Mouse (Mus musculus) midbrain, embryonic 10.5 days (tissue): ENCODE measurements around the gene Pigs. TPM values are rescaled to one million over a fixed set of nuclear protein-coding genes. Genes with fewer than 3 reads are reported as not detected.

Source experiments
- DNase-seq: peaks from one replicate; pipeline ENCODE4 v3.0.0-alpha.2; 2017; ENCODE audit warnings: low spot score
- H3K27ac ChIP-seq: fragments of 300-500 bp; sonication (generic); replicated peaks from 2 replicates; pipeline ENCODE4 v1.5.1; 2016; ENCODE audit warnings: mild to moderate bottlenecking
- H3K27me3 ChIP-seq: fragments of 300-500 bp; sonication (generic); 2 replicates; pipeline ENCODE4 v1.6.1; 2016; ENCODE audit warnings: low read depth, mild to moderate bottlenecking; ENCODE audit not compliant: poor library complexity, severe bottlenecking
- H3K36me3 ChIP-seq: fragments of 300-500 bp; sonication (generic); 2 replicates; pipeline ENCODE4 v1.6.1; 2016; ENCODE audit warnings: mild to moderate bottlenecking, moderate library complexity
- H3K4me1 ChIP-seq: fragments of 300-500 bp; sonication (generic); 2 replicates; pipeline ENCODE4 v1.6.1; 2016
- H3K4me3 ChIP-seq: fragments of 300-500 bp; sonication (generic); 2 replicates; pipeline ENCODE4 v1.5.1; 2016; ENCODE audit warnings: mild to moderate bottlenecking, moderate library complexity
- H3K9me3 ChIP-seq: fragments of 300-500 bp; sonication (generic); replicated peaks from 2 replicates; pipeline ENCODE4 v1.6.1; 2016; ENCODE audit warnings: mild to moderate bottlenecking
- WGBS: fragments of 180-500 bp; shearing (Covaris S2); methylation state at CpG from one replicate; pipeline ENCODE4 v1.1.7; 2016; 5-methylcytosine and 5-hydroxymethylcytosine counted together
- polyA plus RNA-seq: library from polyadenylated mRNA; unstranded; fragments of >200 nt; fragmentation: Nextera tagmentation; extraction: Ambion mirVana; gene quantifications from 2 replicates; pipeline ENCODE4 v1.2.1, GENCODE M21; 2016

The Pigs gene
- polyA plus RNA-seq, 1 experiment from 2014 or later = 74.0 TPM

DNA sequence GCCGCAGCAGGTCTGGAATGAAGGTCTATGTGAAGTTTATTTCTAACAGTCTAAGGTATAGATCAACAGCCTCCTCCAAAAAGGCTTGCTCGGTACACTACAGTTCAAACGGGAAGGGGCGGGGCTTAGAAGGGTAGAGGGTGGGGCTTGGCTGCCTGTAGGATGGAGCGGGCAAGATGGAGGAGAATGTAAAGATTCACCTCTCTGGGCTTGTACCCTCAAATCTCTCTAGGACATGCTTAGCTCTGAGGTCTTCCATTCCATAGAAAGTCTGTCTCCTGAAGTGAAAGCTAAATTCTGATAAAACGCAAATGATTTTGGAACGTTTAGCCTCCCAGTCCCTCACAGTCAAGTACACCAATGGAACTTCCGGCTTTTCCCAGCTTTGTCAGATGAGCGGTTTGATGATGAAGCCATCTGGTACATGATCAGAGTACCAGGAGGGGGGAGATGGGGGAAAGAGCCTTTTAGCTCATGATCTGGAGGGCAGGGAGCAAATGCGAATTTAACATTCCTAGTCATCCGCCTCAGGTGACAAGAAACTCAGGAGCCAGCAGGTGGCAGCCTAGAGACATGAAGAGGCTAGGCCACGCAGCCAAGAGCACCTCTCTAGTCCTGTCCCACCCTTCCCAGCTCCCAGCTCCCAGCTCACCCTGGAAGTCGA, 32.0 kb downstream of the Pigs start:
- Histone ChIP-seq H3K27me3 (peaks cover 16% of the 10 kb centered on the region), H3K4me3 (peak overlapping the region; percentile 47), H3K4me1 (peaks cover 25% of the 10 kb centered on the region), H3K36me3 (no peaks in the 10 kb centered on the region), H3K9me3 (no peaks in the 10 kb centered on the region), H3K27ac (no peak overlapping the region)
- DNase-seq = peak; percentile 73
- WGBS = 13% methylated on average over 13 of the region's 13 CpGs

- Histone ChIP-seq H3K9me3 (no peaks in the 10 kb centered on the region), H3K4me3 (peak overlapping the region; percentile 47), H3K27me3 (peaks cover 16% of the 10 kb centered on the region), H3K4me1 (peaks cover 25% of the 10 kb centered on the region), H3K36me3 (no peaks in the 10 kb centered on the region), H3K27ac (no peak overlapping the region)
- no peak for DNase-seq
- WGBS = 52% methylated on average over 2 of the region's 2 CpGs
These were observed 32.5 kb downstream of the Pigs start for GRCm38 (mm10) chr11:78360789-78361131.

- Histone ChIP-seq H3K9me3 (no peaks in the 10 kb centered on the region), H3K27me3 (peaks cover 13% of the 10 kb centered on the region), H3K4me1 (peaks cover 23% of the 10 kb centered on the region), H3K27ac (no peak overlapping the region), H3K4me3 (no peak overlapping the region), H3K36me3 (no peaks in the 10 kb centered on the region)
- no peak for DNase-seq
- WGBS = 85% methylated on average over 13 of the region's 13 CpGs
These were observed 35.2 kb downstream of the Pigs start for GRCm38 (mm10) chr11:78363309-78364007.

- peaks cover 7% of the 10 kb centered on the region for H3K27me3 ChIP-seq
- no peak for DNase-seq
- no peak overlapping the region for H3K27ac ChIP-seq
- H3K4me3 ChIP-seq = no peak overlapping the region
- no peaks in the 10 kb centered on the region for H3K36me3 ChIP-seq
- H3K4me1 ChIP-seq = peaks cover 19% of the 10 kb centered on the region
- 58% methylated on average over 8 of the region's 8 CpGs for WGBS
- no peaks in the 10 kb centered on the region for H3K9me3 ChIP-seq
These were observed 35.9 kb downstream of the Pigs start for GRCm38 (mm10) chr11:78364103-78364502.

GRCm38 (mm10) chr11:78367456-78368225, 39.4 kb downstream of the Pigs start:
- Histone ChIP-seq H3K9me3 (no peaks in the 10 kb centered on the region), H3K4me3 (no peak overlapping the region), H3K27me3 (no peaks in the 10 kb centered on the region), H3K27ac (no peak overlapping the region), H3K4me1 (peaks cover 17% of the 10 kb centered on the region; the same call in 1 of the 2 replicates), H3K36me3 (no peaks in the 10 kb centered on the region)
- 92% methylated on average over 15 of the region's 15 CpGs for WGBS
- DNase-seq = no peak

DNA sequence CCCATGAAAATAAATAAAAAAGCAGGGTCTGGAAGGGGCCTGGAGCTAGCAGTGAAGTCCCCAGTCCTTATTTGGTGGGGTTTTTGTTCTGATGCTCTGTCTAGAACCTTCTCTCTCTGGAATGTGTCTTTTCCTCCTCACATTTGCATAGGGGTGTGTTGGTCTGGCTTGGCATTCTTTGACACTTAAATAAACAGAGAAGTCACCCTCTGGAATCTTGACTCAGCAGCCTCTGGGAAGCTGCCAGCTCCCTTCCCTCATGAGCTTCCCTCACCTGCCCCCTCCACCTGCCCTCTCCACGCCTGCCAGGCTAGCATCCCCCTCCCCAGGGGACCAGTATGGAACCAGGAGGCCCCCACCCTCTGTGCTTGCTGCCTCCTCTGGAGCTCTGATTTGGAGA, 42.2 kb downstream of the Pigs start:
- Histone ChIP-seq H3K36me3 (no peaks in the 10 kb centered on the region), H3K4me1 (peaks cover 22% of the 10 kb centered on the region; the same call in 1 of the 2 replicates), H3K27me3 (no peaks in the 10 kb centered on the region), H3K4me3 (no peak overlapping the region), H3K9me3 (no peaks in the 10 kb centered on the region), H3K27ac (no peak overlapping the region)
- WGBS = 52% methylated on average over 1 of the region's 1 CpGs
- no peak for DNase-seq

GRCm38 (mm10) chr11:78371711-78372110, 43.5 kb downstream of the Pigs start:
- H3K36me3 ChIP-seq = no peaks in the 10 kb centered on the region
- peaks cover 22% of the 10 kb centered on the region; the same call in 1 of the 2 replicates for H3K4me1 ChIP-seq
- no peak for DNase-seq
- H3K27me3 ChIP-seq = no peaks in the 10 kb centered on the region
- no peak overlapping the region for H3K4me3 ChIP-seq
- 89% methylated on average over 11 of the region's 11 CpGs for WGBS
- no peaks in the 10 kb centered on the region for H3K9me3 ChIP-seq
- H3K27ac ChIP-seq = no peak overlapping the region

DNA sequence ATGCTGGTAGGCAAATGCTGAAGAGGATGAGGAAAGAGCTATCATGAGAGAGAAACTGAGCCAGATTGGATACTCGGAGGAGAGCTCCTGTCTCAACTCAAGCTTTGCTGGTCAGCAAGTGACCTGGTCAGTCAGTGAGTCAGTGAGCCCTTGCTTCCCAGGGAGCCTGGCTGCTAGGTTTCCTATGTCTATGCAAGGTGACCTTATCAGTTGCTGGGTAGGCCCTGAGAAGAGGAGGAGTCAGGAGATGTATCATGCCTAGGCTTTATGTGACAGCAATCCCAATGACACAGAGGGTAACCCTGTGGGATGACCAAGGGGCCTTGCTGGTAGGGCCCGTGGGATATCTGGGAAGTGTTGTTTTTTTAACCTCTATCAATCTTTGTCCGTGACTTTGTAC, 44.0 kb downstream of the Pigs start:
- no peak for DNase-seq
- Histone ChIP-seq H3K4me1 (peaks cover 22% of the 10 kb centered on the region; the same call in 1 of the 2 replicates), H3K27ac (no peak overlapping the region), H3K4me3 (no peak overlapping the region), H3K27me3 (no peaks in the 10 kb centered on the region), H3K36me3 (no peaks in the 10 kb centered on the region), H3K9me3 (no peaks in the 10 kb centered on the region)
- WGBS = 89% methylated on average over 3 of the region's 3 CpGs

DNA sequence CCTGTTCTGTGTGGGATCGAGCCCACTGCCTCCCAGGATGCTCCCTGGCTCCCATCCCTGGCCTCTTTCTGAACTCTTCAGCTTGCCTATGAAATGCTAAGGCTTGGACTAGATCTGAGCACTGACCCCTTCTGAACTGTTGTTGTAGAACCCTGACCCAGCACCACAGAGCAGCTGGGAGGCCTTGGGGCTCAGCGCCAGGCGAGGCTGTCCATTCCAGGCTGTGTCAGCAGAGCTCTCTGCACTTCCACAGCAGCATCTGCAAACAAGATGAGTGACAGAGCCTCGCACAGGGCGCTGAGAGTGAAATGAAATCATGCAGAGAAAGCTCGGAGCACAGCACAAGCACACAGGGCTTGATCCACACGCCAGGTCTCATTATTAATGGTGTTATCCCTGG, 44.4 kb downstream of the Pigs start:
- WGBS = 70% methylated on average over 7 of the region's 7 CpGs
- no peaks in the 10 kb centered on the region for H3K36me3 ChIP-seq
- no peak overlapping the region; the same call in 1 of the 2 replicates for H3K27ac ChIP-seq
- H3K9me3 ChIP-seq = no peaks in the 10 kb centered on the region
- no peak for DNase-seq
- H3K4me1 ChIP-seq = peaks cover 22% of the 10 kb centered on the region; the same call in 1 of the 2 replicates
- no peak overlapping the region for H3K4me3 ChIP-seq
- no peaks in the 10 kb centered on the region for H3K27me3 ChIP-seq

DNA sequence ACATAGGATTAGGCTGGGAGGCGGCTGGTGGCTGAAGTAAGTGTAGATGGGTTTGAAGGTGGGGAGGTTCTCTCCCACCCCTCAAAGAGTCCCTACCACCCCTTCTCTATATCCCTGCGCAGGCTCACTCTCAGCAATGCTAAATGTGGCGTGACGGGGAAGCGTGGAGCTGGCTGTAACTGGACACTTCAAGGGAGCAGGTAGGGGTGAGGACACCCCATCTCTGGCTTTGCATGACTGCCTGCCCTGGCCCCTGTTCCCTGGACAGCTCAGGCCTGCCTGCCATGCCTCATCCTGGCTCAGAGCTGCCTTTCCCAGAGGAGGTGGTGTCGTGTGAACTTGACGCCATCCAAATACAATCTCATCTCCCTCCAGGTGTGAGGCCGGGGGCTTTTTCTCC, 45.9 kb downstream of the Pigs start:
- H3K27me3 ChIP-seq = no peaks in the 10 kb centered on the region
- H3K36me3 ChIP-seq = no peaks in the 10 kb centered on the region
- 84% methylated on average over 8 of the region's 8 CpGs for WGBS
- no peak overlapping the region for H3K4me3 ChIP-seq
- DNase-seq = no peak
- no peaks in the 10 kb centered on the region for H3K9me3 ChIP-seq
- H3K4me1 ChIP-seq = peaks cover 22% of the 10 kb centered on the region; the same call in 1 of the 2 replicates
- H3K27ac ChIP-seq = no peak overlapping the region

- 52% methylated on average over 12 of the region's 12 CpGs for WGBS
- no peak for DNase-seq
- H3K27ac ChIP-seq = no peak overlapping the region
- no peak overlapping the region for H3K4me3 ChIP-seq
- no peaks in the 10 kb centered on the region for H3K27me3 ChIP-seq
- H3K9me3 ChIP-seq = no peaks in the 10 kb centered on the region
- no peaks in the 10 kb centered on the region for H3K36me3 ChIP-seq
- peaks cover 16% of the 10 kb centered on the region; the same call in 1 of the 2 replicates for H3K4me1 ChIP-seq
These were observed 49.4 kb downstream of the Pigs start for GRCm38 (mm10) chr11:78377549-78378159.

- no peaks in the 10 kb centered on the region for H3K27me3 ChIP-seq
- no peak overlapping the region for H3K27ac ChIP-seq
- H3K9me3 ChIP-seq = no peaks in the 10 kb centered on the region
- WGBS = 80% methylated on average over 4 of the region's 4 CpGs
- no peak for DNase-seq
- peaks cover 6% of the 10 kb centered on the region; the same call in 1 of the 2 replicates for H3K4me1 ChIP-seq
- H3K36me3 ChIP-seq = no peaks in the 10 kb centered on the region
- H3K4me3 ChIP-seq = no peak overlapping the region
These were observed 52.1 kb downstream of the Pigs start for GRCm38 (mm10) chr11:78380351-78380750.
